Mouse (Mus musculus): ENCODE data around the gene Gm21761.
"Not testable (repeated sequence)": the region's sequence is repeated elsewhere in the genome, so short reads cannot be mapped to it uniquely, and the experiment has no call there.

Gm21761 gene

DNA sequence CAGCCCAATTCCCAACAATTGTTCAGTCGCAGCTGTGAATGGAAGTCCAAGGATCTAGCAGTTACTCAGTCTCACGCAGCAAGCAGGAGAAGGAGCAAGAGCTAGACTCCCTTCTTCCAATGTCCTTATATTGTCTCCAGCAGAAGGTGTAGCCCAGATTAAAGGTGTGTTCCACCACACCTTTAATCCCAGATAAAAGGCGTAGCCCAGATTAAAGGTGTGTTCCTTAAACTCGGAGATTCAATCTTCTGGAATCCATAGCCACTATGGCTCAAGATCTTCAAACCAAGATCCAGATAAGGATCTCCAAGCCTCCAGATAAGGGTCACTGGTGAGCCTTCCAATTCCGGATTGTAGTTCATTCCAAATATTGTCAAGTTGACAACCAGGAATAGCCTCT is at the start of gene Gm21761:
Gm21761 (minus strand) TSS at position 101 of the 400 bp plus-strand sequence.
- not testable (repeated sequence) for DNase-seq (ENCODE audit: low read depth, low spot score); H3K27me3 ChIP-seq (ENCODE audit: control insufficient read depth, insufficient read depth, low read length, poor library complexity, severe bottlenecking); H3K36me3 ChIP-seq (ENCODE audit: control insufficient read depth, insufficient read depth, low read length, poor library complexity, severe bottlenecking)

DNA sequence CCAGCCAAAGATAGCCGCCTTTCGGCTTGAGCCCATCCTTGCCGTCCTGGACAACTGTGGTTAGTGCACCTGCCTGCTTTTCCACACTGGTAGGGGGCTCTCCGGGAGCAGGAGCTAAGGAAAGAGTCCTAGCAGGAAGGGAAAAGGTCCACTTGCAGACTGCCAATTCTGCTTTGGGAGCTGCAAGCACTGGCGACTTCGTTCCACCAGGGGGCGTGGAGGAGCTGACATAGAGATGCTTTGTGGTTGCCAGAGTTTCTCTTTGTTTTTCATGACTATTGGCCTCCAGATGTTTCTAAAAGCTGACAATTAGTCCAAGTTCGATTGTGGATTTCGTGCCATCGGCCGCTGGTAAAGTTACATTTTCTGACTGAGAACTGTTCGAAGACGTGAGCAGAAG is 40.1 kb upstream of the Gm21761 start:
- H3K36me3 ChIP-seq (ENCODE audit: control insufficient read depth, insufficient read depth, low read length, poor library complexity, severe bottlenecking); H3K27me3 ChIP-seq (ENCODE audit: control insufficient read depth, insufficient read depth, low read length, poor library complexity, severe bottlenecking); DNase-seq (ENCODE audit: low read depth, low spot score): not testable (repeated sequence)

DNA sequence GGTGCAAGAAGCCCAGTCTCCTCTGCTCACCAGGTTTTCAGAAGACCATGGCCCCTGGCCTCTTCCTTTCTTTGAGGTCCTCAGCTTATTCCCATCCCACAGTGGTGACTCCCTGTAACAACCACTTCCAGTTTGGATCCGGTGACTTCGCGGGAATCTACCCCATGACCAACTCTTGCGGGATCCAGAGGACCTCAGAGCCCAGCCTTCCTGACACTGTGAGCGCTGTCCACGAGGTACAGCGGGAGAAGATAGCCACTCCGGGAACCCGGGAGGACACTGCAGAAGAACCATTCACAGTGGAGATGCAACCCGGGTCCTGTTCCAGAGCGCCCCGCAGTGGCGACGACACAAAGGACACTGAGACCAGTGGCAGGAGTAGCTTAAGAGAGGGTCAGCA is 39.1 kb upstream of the Gm21761 start:
- not testable (repeated sequence) for H3K27me3 ChIP-seq (ENCODE audit: control insufficient read depth, insufficient read depth, low read length, poor library complexity, severe bottlenecking); H3K36me3 ChIP-seq (ENCODE audit: control insufficient read depth, insufficient read depth, low read length, poor library complexity, severe bottlenecking); DNase-seq (ENCODE audit: low read depth, low spot score)

DNA sequence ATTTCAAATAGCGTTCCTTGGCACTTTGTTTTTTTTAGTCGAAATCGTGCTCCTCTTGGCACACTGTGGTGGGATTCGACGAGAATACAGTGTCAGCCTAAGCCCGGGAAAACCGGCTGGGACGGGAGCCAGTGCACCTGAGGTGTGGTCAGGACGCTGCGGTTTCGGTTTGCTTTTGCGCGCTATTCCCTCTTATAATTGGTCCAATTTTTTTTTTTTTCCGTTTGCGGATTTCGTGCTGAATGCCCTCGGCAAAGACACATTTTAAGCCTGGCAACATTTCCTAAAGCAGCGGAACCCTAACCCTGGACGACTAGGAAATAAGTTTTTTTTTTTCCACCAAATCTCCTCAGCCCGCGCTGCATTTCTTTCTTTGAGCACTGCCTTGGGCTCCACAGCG is 36.9 kb upstream of the Gm21761 start:
- not testable (repeated sequence) for DNase-seq (ENCODE audit: low read depth, low spot score); H3K27me3 ChIP-seq (ENCODE audit: control insufficient read depth, insufficient read depth, low read length, poor library complexity, severe bottlenecking); H3K36me3 ChIP-seq (ENCODE audit: control insufficient read depth, insufficient read depth, low read length, poor library complexity, severe bottlenecking)

DNA sequence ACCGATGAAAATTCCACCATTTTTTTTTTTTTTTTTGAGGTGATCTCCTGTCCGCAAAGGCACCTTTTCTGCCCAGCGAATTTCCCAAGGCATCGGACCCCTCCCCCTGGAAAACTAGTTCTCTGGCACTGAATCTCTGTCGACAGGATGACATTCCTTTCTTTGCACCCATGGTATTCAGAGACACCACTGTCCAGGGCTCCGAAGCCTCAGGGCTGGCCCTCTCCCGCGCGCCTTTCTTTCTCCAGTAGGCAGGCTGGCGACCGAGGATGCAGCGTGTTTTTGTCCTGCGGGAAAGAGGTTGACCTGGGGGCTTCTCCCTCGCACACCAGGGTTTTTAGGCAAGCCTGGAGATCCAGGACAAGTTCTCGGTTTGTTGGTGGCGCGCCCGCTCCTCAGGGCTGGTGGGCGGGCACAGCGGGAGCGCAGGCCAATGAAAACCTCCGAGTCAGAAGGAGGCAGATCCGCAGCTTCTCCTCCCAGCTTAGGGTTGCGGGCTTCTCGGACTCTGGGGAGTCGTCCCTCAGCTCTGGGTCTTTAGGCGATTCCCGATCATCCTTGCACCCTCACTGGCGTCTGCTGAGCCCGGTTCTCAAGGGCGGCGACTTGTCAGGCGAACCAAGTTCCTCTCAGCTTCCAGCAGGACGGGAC is 36.4 kb upstream of the Gm21761 start:
- DNase-seq (ENCODE audit: low read depth, low spot score); H3K36me3 ChIP-seq (ENCODE audit: control insufficient read depth, insufficient read depth, low read length, poor library complexity, severe bottlenecking); H3K27me3 ChIP-seq (ENCODE audit: control insufficient read depth, insufficient read depth, low read length, poor library complexity, severe bottlenecking): not testable (repeated sequence)

DNA sequence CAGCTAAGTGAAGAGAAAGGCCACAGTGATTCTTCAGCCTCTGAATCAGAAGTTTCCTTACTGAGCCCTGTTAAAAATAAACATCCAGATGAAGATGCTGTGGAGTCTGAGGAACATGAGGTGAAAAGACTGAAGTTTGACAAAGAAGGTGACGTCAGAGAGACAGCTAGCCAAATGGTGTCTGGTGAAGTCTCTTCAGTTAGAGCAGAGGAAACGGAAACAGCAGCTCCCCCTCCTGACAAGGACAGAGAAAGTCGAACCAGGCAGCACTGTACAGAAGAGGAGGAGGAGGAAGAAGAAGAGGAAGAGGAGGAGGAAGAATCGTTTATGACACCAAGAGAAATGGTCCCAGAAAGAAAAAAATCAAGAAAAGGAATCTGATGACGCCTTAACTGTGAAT is 33.8 kb upstream of the Gm21761 start:
- not testable (repeated sequence) for H3K27me3 ChIP-seq (ENCODE audit: control insufficient read depth, insufficient read depth, low read length, poor library complexity, severe bottlenecking); DNase-seq (ENCODE audit: low read depth, low spot score)

DNA sequence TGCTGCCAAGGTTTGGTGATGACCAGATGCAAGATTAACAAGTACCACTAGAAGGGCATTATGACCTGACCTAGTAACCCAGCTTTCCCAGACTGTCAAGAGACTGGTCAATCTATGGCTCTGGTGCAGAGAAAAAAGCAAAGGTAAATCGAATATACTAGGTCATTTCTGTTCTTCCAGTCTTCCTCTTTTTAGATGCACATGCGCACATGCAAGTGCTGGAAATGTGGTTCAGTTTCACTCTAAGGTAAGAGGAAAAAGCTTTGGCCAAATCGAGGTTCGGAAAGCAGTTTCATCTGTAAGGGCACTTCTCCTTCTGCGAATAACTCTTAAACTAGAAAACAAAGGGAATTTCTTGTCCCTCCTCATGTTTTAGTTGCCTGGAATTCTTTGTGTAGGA is 26.5 kb upstream of the Gm21761 start:
- not testable (repeated sequence) for H3K27me3 ChIP-seq (ENCODE audit: control insufficient read depth, insufficient read depth, low read length, poor library complexity, severe bottlenecking)

More for the DNA sequence above, 33.8 kb upstream of the Gm21761 start:
- H3K36me3 ChIP-seq (ENCODE audit: control insufficient read depth, insufficient read depth, low read length, poor library complexity, severe bottlenecking) = not testable (repeated sequence)

DNA sequence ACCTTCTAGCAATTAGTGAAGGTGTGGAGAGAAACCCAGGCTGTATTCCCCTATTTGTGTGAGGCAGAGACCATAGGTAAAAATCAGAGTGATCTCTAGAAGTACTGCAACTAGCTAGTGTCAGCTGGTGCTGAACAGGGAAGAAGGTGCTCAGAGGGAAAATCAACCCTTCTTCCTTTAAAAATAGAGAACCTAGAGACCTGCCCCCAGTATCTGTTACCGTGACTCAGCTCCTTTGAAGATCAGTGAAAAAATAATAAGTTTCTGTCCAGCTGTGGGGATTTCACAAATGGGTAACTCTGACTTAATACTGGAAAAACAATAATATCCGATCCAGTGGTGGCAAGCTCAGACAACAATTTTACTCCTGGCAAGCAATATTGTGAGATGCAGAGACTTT is 26.0 kb upstream of the Gm21761 start:
- DNase-seq (ENCODE audit: low read depth, low spot score); H3K27me3 ChIP-seq (ENCODE audit: control insufficient read depth, insufficient read depth, low read length, poor library complexity, severe bottlenecking); H3K36me3 ChIP-seq (ENCODE audit: control insufficient read depth, insufficient read depth, low read length, poor library complexity, severe bottlenecking): not testable (repeated sequence)

More for the DNA sequence above, 26.5 kb upstream of the Gm21761 start:
- not testable (repeated sequence) for H3K36me3 ChIP-seq (ENCODE audit: control insufficient read depth, insufficient read depth, low read length, poor library complexity, severe bottlenecking); DNase-seq (ENCODE audit: low read depth, low spot score)

DNA sequence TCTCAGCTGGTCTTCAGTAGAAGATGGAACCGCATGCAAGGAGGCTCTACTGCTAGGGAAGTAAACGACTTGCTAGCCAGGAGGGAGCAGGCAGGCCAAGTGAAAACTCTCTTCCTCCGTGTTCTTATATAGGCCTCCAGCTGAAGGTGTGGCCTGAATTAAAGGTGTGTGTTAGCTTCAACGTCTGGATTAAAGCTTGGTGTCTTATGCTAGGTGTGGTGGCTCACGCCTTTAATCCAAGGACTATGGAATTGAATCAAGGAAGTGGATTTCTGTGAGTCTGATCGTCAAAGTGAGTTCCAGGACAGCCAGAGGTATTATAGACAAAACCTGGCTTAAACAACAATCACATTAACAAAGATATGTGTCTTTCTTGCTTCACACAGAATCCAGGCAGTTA is 21.6 kb upstream of the Gm21761 start, which contains the start of gene B020031M17Rik:
B020031M17Rik (minus strand) TSS at position 101 of the 400 bp plus-strand sequence.
- DNase-seq (ENCODE audit: low read depth, low spot score); H3K36me3 ChIP-seq (ENCODE audit: control insufficient read depth, insufficient read depth, low read length, poor library complexity, severe bottlenecking); H3K27me3 ChIP-seq (ENCODE audit: control insufficient read depth, insufficient read depth, low read length, poor library complexity, severe bottlenecking): not testable (repeated sequence)

DNA sequence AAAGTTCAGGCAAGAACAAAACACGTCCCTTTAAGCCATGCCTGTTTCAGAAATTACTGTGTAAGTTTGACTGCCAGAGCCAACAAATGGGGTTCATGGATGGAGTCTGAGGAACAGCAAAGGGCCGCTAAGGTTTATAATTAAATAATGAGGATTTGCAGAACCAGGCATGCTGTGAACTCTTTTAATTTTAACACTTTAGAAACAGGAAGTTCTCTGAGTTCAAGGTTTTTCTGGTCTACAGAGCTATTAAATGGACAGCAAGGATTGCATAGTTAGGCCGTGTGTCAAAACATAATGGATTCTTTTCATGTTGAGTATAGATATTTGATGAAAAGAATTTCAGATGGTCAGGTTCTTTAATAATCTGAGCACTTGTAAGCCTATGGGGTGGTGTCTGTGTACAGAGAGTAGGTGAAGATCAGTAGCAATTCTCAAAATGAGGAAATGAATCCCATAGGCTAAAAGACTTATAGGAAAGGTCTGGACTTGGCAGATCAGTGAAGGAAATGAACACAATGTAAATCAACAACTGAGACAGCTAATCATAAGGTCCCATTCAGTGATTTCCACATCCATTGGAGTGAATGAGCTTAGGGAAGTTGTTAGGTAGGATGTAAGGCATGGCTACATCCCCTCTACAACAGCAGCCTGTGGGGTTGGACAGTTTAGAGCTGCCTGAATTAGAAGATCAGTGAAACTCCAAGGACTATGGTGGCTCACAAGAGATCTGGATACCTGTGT is 4.3 kb downstream of the Gm21761 start:
- DNase-seq (ENCODE audit: low read depth, low spot score); H3K36me3 ChIP-seq (ENCODE audit: control insufficient read depth, insufficient read depth, low read length, poor library complexity, severe bottlenecking); H3K27me3 ChIP-seq (ENCODE audit: control insufficient read depth, insufficient read depth, low read length, poor library complexity, severe bottlenecking): not testable (repeated sequence)

DNA sequence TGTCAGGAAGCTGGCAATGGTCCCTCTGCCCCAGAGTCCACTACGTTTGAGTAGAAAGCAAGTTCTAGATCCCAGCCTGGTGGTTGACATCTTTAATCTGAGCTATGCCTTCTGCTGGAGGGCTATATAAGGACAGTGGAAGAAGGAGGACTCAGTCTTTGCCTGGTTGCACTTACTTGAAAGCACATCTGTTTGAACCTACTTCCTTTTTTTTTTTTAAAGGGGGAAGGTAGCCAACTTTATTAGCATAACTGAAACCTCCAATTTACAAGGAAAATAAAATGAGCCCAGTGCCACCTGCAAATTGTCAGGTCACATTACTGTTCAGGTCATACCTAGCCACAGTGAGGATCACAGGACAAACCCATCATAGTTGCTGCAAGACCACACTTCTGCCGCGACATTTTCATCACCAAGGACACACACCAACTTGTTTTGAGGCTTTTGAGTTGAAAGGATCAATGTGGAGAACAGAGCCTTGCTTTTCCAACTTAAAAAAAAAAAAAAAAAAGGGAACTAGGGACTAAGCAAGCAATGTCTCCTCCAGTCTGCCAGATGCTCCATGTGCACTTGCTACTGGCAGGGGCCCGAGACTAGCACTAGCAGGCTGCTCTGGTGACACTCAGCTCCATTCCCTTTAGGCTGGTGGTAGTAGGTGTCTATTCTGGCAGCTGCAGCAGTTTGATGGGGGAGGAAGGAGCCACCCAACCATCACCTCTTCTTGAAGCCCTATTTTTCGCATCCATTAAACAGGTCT is 11.9 kb downstream of the Gm21761 start:
- not testable (repeated sequence) for H3K36me3 ChIP-seq (ENCODE audit: control insufficient read depth, insufficient read depth, low read length, poor library complexity, severe bottlenecking); H3K27me3 ChIP-seq (ENCODE audit: control insufficient read depth, insufficient read depth, low read length, poor library complexity, severe bottlenecking)
- peak; percentile 55 for DNase-seq (ENCODE audit: low read depth, low spot score)

DNA sequence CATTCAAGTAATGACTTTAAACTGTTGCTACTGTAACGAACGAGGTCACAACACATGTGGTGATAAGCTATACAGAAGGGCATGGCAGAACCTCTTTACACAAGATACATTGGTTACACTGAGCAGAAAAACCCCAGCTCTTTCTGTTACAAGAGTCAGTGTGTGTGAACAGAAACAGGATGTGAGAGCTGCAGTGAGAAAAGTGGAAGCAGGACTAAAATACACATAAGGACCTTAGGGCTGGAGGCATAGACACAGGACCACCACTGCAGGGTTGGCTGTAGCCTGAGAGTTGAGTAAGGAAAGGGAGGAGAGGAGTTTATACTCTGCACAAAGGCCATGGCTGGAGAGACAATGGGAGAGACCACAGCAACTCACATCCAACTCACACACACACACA is 12.6 kb downstream of the Gm21761 start:
- H3K36me3 ChIP-seq (ENCODE audit: control insufficient read depth, insufficient read depth, low read length, poor library complexity, severe bottlenecking); H3K27me3 ChIP-seq (ENCODE audit: control insufficient read depth, insufficient read depth, low read length, poor library complexity, severe bottlenecking): not testable (repeated sequence)
- DNase-seq (ENCODE audit: low read depth, low spot score) = peak; percentile 50

DNA sequence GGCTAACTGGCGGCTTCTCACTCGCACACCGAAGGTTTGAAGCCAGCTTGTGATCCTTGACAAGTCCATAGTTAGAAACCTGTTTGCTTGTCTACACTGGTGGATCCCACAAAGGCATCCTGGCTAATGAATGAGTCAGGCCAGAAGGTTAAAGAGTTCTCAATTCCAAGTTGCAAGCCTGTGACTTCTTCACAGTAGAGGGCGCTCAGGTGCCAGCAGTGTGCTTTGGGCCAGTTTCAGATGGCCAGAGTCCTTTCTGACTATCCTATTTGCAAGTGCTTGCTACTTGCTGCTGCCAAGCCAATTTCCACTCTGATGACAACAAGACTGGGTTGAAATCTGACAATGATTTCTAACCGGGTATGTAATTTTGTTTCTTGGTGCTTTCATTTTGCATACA is 30.5 kb downstream of the Gm21761 start:
- H3K27me3 ChIP-seq (ENCODE audit: control insufficient read depth, insufficient read depth, low read length, poor library complexity, severe bottlenecking); H3K36me3 ChIP-seq (ENCODE audit: control insufficient read depth, insufficient read depth, low read length, poor library complexity, severe bottlenecking); DNase-seq (ENCODE audit: low read depth, low spot score): not testable (repeated sequence)

DNA sequence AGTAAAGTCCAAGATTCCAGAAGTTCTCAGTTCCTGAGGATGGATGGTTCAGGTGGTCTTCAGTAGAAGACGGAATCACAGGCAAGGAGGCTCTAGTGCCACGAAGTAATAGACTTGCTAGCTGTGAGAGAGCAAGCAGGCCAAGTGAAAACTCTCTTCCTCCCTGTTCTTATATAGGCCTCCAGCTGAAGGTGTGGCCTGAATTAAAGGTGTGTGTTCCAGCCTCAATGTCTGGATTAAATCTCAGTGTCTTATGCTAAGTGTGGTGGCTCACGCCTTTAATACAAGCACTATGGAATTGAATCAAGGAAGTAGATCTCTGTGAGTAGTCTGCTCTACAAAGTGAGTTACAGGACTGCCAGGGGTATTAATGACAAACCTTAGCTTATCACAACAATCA is 34.4 kb downstream of the Gm21761 start, which contains the start of gene Tcstv1:
Tcstv1 (minus strand) TSS at position 101 of the 400 bp plus-strand sequence.
- not testable (repeated sequence) for H3K36me3 ChIP-seq (ENCODE audit: control insufficient read depth, insufficient read depth, low read length, poor library complexity, severe bottlenecking); DNase-seq (ENCODE audit: low read depth, low spot score); H3K27me3 ChIP-seq (ENCODE audit: control insufficient read depth, insufficient read depth, low read length, poor library complexity, severe bottlenecking)

DNA sequence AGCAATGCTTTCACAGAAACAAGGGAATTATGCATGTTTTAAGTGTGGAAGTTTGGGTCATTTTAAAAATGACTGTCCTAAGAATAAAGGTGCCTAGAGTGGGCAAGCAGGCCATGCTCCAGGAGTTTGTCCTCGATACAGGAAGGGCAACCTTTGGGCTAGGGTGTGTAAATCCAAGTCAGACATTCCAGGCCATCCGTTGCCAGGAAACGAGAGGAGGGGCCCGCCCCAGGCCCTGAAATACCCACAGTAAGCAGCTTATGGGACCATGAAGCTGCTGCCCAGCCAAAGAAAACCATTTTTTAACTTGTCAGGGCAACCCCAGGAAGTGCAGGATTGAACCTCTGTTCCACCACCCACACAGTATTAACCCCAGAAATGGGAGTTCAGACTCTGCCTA is 42.2 kb downstream of the Gm21761 start:
- not testable (repeated sequence) for H3K27me3 ChIP-seq (ENCODE audit: control insufficient read depth, insufficient read depth, low read length, poor library complexity, severe bottlenecking); H3K36me3 ChIP-seq (ENCODE audit: control insufficient read depth, insufficient read depth, low read length, poor library complexity, severe bottlenecking); DNase-seq (ENCODE audit: low read depth, low spot score)
